ENCODE assay signal across 17 mouse cellular contexts in the genomic region with DNA sequence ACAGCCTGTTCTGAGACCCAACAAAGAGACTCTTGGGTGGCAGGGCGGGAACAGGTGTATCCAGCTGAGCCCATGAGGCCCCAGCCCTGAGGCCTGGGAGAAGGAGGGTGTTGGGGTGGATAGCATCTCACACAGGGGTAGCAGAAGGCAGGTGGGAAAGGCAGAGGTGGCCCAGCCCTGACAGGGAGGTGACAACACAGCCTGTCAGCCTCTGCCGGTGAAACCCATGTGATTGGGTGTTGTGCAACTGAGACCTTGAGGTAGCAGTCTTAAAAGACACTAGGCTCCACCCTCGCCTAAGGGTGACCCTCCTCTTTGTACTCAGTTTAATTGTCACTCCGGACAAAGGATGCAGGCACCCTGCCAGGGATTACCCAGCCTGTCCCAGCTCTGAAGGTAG. TPM values are rescaled to one million over a fixed set of nuclear protein-coding genes. Genes with fewer than 3 reads are reported as not detected.
DNase-seq lines count a peak whose midpoint lies in the region; TF ChIP-seq lines count a peak whose summit lies in the region.
"Had no signal": no experiment of that assay in that cellular context is flagged by ENCODE, and none has a peak within 500 bp of the region (broad histone marks: within the 10 kb centered on the region; RNA-seq: fewer than 3 reads in every experiment).

No protein-coding gene starts in this region.

- intact Hi-C loops in gastrocnemius, adult 2 months (cut with DNase I), result no loop called here

- no peak overlapping the region for H3K4me3 ChIP-seq in gastrocnemius, adult 2 months
- H3K4me3 ChIP-seq: hindbrain, embryonic 10.5 days; liver, embryonic 15.5 days; myocyte had no signal

- peak overlapping the region; percentile 24; the same call in 1 of the 2 replicates for H3K27ac ChIP-seq in gastrocnemius, adult 2 months
- H3K27ac ChIP-seq: hindbrain, embryonic 10.5 days; liver, embryonic 15.5 days had no signal

- DNase-seq in gastrocnemius, adult 2 months, result no peak
- no peak for DNase-seq in gastrocnemius, postnatal 10 days
- DNase-seq in thymus, postnatal 4 days, result peak; percentile 21
- DNase-seq in thymus, postnatal 0 days (ENCODE audit: low spot score), result no peak
- peak; percentile 47 for DNase-seq in gonadal fat pad, adult 2 months (ENCODE audit: low read depth)
- no peak for DNase-seq in adipocyte (ENCODE audit: low spot score)
- no peak for DNase-seq in liver
- DNase-seq in natural killer cell, adult 2 months (ENCODE audit: low spot score in 2 of 2), result no peak
- DNase-seq: cerebellum, adult 11-12 months; gastrocnemius, postnatal 14 days; kidney, adult 18-20 months; kidney, postnatal 14 days; lung, postnatal 4 days; thymus, adult 2 months had no signal

- no peak for TF ChIP-seq CTCF in gastrocnemius, adult 2 months (IDR thresholded peaks at IDR 0.05)

RNA-seq across cellular contexts. Expression of a gene that starts 4.5 kb away (rescaled TPM):
- total RNA-seq in gastrocnemius, adult 2 months (2021), result 1 to 10 TPM; 4.7 to 7.9 TPM
- total RNA-seq in gastrocnemius, postnatal 10 days (2021), result 10 to 100 TPM; 26.0 to 37.9 TPM
- 23.6 and 25.2 TPM in 2 replicates for polyA plus RNA-seq in thymus, postnatal 0 days (2015; fragmentation: Nextera tagmentation; extraction: Ambion mirVana)
- polyA plus RNA-seq in gonadal fat pad, adult 2 months (2012; rRNA removed), result 89.8 and 106 TPM in 2 replicates

RNA-seq across cellular contexts. Expression of a gene that starts 26.6 kb away (rescaled TPM):
- 10 to 100 TPM; 27.2 to 46.2 TPM for total RNA-seq in gastrocnemius, adult 2 months (2021)
- total RNA-seq in gastrocnemius, postnatal 10 days (2021), result 10 to 100 TPM; 21.1 to 27.7 TPM
- 5.1 TPM in 2 replicates for polyA plus RNA-seq in thymus, postnatal 0 days (2015; fragmentation: Nextera tagmentation; extraction: Ambion mirVana)
- polyA plus RNA-seq in gonadal fat pad, adult 2 months (2012; rRNA removed), result 60.1 and 75.4 TPM in 2 replicates

RNA-seq across cellular contexts. Expression of a gene that starts 45.4 kb away (rescaled TPM):
- total RNA-seq in gastrocnemius, adult 2 months (2021), result 1 to 10 TPM; 1.9 to 2.6 TPM
- 1 to 10 TPM; 1.4 to 2.8 TPM for total RNA-seq in gastrocnemius, postnatal 10 days (2021)
- polyA plus RNA-seq in thymus, postnatal 0 days (2015; fragmentation: Nextera tagmentation; extraction: Ambion mirVana), result 0.46 and 0.54 TPM in 2 replicates
- 8.7 and 16.5 TPM in 2 replicates for polyA plus RNA-seq in gonadal fat pad, adult 2 months (2012; rRNA removed)

Comparison
In these comparisons a context has a peak if more than half of its experiments do, and no peak if none do; other contexts are left out.
1. DNase-seq: peak in thymus, postnatal 4 days (single experiment) and gonadal fat pad, adult 2 months (single experiment); none in gastrocnemius, adult 2 months (single experiment), gastrocnemius, postnatal 10 days (single experiment), thymus, postnatal 0 days (single experiment), adipocyte (single experiment), liver (single experiment) and natural killer cell, adult 2 months (0 of 2).